Mouse (Mus musculus): ENCODE results near the gene Ddx5. TPM values are rescaled to one million over a fixed set of nuclear protein-coding genes. Genes with fewer than 3 reads are reported as not detected.
"Not testable (repeated sequence)": the region's sequence is repeated elsewhere in the genome, so short reads cannot be mapped to it uniquely, and the experiment has no call there.

Gene Ddx5
- 100 to 1,000 TPM; 889 to 991 TPM for total RNA-seq (2021)
- long read RNA-seq, experiment 1, transcript Ddx5-201 (13 exons, 3,559 nt), result major isoform, 311 of 598 reads
- long read RNA-seq, experiment 1, transcript Ddx5-208 (12 exons, 3,593 nt), result minor isoform, 57 of 598 reads
- long read RNA-seq, experiment 1, partial matches to known transcripts, result 45 of 598 reads
- long read RNA-seq, experiment 1, other reads (novel, unspliced or antisense), result 185 of 598 reads
- long read RNA-seq, experiment 2, transcript Ddx5-201 (13 exons, 3,559 nt), result major isoform, 867 of 1,546 reads
- long read RNA-seq, experiment 2, transcript Ddx5-208 (12 exons, 3,593 nt), result minor isoform, 116 of 1,546 reads
- long read RNA-seq, experiment 2, partial matches to known transcripts, result 208 of 1,546 reads
- long read RNA-seq, experiment 2, other reads (novel, unspliced or antisense), result 355 of 1,546 reads

GRCm38 (mm10) chr11:106788775-106789459, at the start of gene Ddx5, which contains the start of gene Cep95:
Ddx5 (minus strand) TSS chr11:106789185.
Cep95 (plus strand) TSS chr11:106789252.
- DNase-seq (ENCODE audit: low spot score in 2 of 2), result peak; percentile 80 to 94

- DNase-seq (ENCODE audit: low spot score in 2 of 2), result no peak
Measured at GRCm38 (mm10) chr11:106828079-106828478, 39.1 kb upstream of the Ddx5 start.

GRCm38 (mm10) chr11:106824403-106824802, 35.4 kb upstream of the Ddx5 start:
- no peak for DNase-seq (ENCODE audit: low spot score in 2 of 2)

GRCm38 (mm10) chr11:106823741-106824140, 34.8 kb upstream of the Ddx5 start:
- DNase-seq (ENCODE audit: low spot score in 2 of 2), result no peak

GRCm38 (mm10) chr11:106822911-106823310, 33.9 kb upstream of the Ddx5 start:
- DNase-seq (ENCODE audit: low spot score in 2 of 2), result no peak

- DNase-seq (ENCODE audit: low spot score in 2 of 2), result no peak
Measured at GRCm38 (mm10) chr11:106822491-106822890, 33.5 kb upstream of the Ddx5 start.

- DNase-seq (ENCODE audit: low spot score in 2 of 2), result no peak
Measured at GRCm38 (mm10) chr11:106821397-106821796, 32.4 kb upstream of the Ddx5 start.

GRCm38 (mm10) chr11:106820972-106821371, 32.0 kb upstream of the Ddx5 start:
- DNase-seq (ENCODE audit: low spot score in 2 of 2), result no peak

- DNase-seq (ENCODE audit: low spot score in 2 of 2), result no peak
Measured at GRCm38 (mm10) chr11:106820252-106820651, 31.3 kb upstream of the Ddx5 start.

- no peak for DNase-seq (ENCODE audit: low spot score in 2 of 2)
Measured at GRCm38 (mm10) chr11:106819595-106819994, 30.6 kb upstream of the Ddx5 start.

- no peak for DNase-seq (ENCODE audit: low spot score in 2 of 2)
Measured at GRCm38 (mm10) chr11:106818341-106818740, 29.4 kb upstream of the Ddx5 start.

GRCm38 (mm10) chr11:106817808-106818207, 28.8 kb upstream of the Ddx5 start:
- DNase-seq (ENCODE audit: low spot score in 2 of 2), result no peak

- no peak for DNase-seq (ENCODE audit: low spot score in 2 of 2)
Measured at GRCm38 (mm10) chr11:106817156-106817555, 28.2 kb upstream of the Ddx5 start.

GRCm38 (mm10) chr11:106816316-106816715, 27.3 kb upstream of the Ddx5 start:
- DNase-seq (ENCODE audit: low spot score in 2 of 2), result no peak

- DNase-seq (ENCODE audit: low spot score in 2 of 2), result no peak
Measured at GRCm38 (mm10) chr11:106815761-106816160, 26.8 kb upstream of the Ddx5 start.

GRCm38 (mm10) chr11:106815331-106815730, 26.3 kb upstream of the Ddx5 start:
- no peak for DNase-seq (ENCODE audit: low spot score in 2 of 2)

- no peak for DNase-seq (ENCODE audit: low spot score in 2 of 2)
Measured at GRCm38 (mm10) chr11:106814601-106815320, 25.8 kb upstream of the Ddx5 start.

GRCm38 (mm10) chr11:106812410-106813136, 23.6 kb upstream of the Ddx5 start:
- DNase-seq (ENCODE audit: low spot score in 2 of 2), result no peak

GRCm38 (mm10) chr11:106807442-106807841, 18.5 kb upstream of the Ddx5 start:
- not testable (repeated sequence) for DNase-seq (ENCODE audit: low spot score in 2 of 2)

GRCm38 (mm10) chr11:106802069-106802627, 13.2 kb upstream of the Ddx5 start:
- no peak for DNase-seq (ENCODE audit: low spot score in 2 of 2)

GRCm38 (mm10) chr11:106795679-106796078, 6.7 kb upstream of the Ddx5 start:
- no peak for DNase-seq (ENCODE audit: low spot score in 2 of 2)
